Mouse (Mus musculus): ENCODE measurements around the gene Ap5z1.

- no peak for TF ChIP-seq CTCF (IDR thresholded peaks at IDR 0.05; ENCODE audit: control insufficient read depth, insufficient read depth, insufficient read length)
- TF ChIP-seq MAX (IDR thresholded peaks at IDR 0.05), result no peak
- no peak for TF ChIP-seq MYOD1 (IDR thresholded peaks at IDR 0.05; ENCODE audit: control insufficient read depth, insufficient read length, low read depth)
- no peak for TF ChIP-seq CEBPB (IDR thresholded peaks at IDR 0.05; ENCODE audit: low read depth)
- TF ChIP-seq FOSL1 (IDR thresholded peaks at IDR 0.05; ENCODE audit: insufficient read depth, low read length, poor library complexity, severe bottlenecking), result no peak
- TF ChIP-seq USF1 (IDR thresholded peaks at IDR 0.05; ENCODE audit: low read depth), result no peak
- TF ChIP-seq MYOG (IDR thresholded peaks at IDR 0.05; ENCODE audit: control insufficient read depth, extremely low read depth, insufficient read length), result no peak
These were observed 31.8 kb upstream of the Ap5z1 start for GRCm38 (mm10) chr5:142431811-142432434.
